Mouse (Mus musculus) liver, adult 2 months (tissue): ENCODE data around the gene Mcoln1.

Source experiments
- CTCF ChIP-seq: fragments of 200-500 bp; IDR thresholded peaks from 2 replicates; pipeline ENCODE4 v1.5.1; 2011; ENCODE audit warnings: low read depth, low read length, control low read depth
- POLR2A ChIP-seq: fragments of 200-500 bp; IDR thresholded peaks from 2 replicates; pipeline ENCODE4 v1.6.1; 2011; ENCODE audit warnings: low read length, control low read depth; ENCODE audit not compliant: insufficient read depth; ENCODE audit errors: extremely low read depth

DNA sequence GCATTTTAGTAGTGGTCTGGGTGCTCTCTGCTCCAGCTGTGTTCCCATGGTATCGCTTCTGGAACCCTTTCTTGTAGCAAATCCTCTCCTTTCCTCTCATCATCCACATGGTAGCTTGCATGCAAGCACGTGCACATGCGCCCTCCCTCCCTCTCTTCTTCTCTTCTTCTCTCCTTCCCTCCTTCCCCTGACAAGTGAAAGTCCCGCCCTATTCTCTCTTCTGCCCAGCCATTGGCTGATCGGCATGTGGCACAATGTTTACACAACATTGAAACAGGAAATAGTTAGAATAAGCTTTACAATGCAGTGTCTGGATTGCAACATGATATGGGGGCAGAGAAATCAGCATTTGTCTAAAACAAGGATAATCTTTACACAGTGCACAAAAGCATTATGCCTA, 18.7 kb upstream of the Mcoln1 start:
- no peak for TF ChIP-seq CTCF
- TF ChIP-seq POLR2A = no peak
